Mouse (Mus musculus) stomach, embryonic 15.5 days (tissue): ENCODE measurements around the gene Olfr373. TPM values are rescaled to one million over a fixed set of nuclear protein-coding genes. Genes with fewer than 3 reads are reported as not detected.

Experiments
- ATAC-seq: fragments of 200-750 bp; cut with Nextera tagmentation; 2 replicates; pipeline ENCODE4 v1.8.0; 2017; ENCODE audit warnings: low read depth, moderate number of reproducible peaks, moderate TSS enrichment; ENCODE audit not compliant: insufficient read depth, low FRiP score
- H3K27ac ChIP-seq: fragments of 300-500 bp; sonication (generic); 2 replicates; pipeline ENCODE4 v1.5.1; 2015; ENCODE audit warnings: mild to moderate bottlenecking, inconsistent platforms
- H3K27me3 ChIP-seq: fragments of 300-500 bp; sonication (generic); replicated peaks from 2 replicates; pipeline ENCODE4 v1.6.1; 2015; ENCODE audit warnings: inconsistent platforms
- H3K36me3 ChIP-seq: fragments of 300-500 bp; sonication (generic); 2 replicates; pipeline ENCODE4 v1.6.1; 2015; ENCODE audit warnings: inconsistent platforms
- H3K4me1 ChIP-seq: fragments of 300-500 bp; sonication (generic); 2 replicates; pipeline ENCODE4 v1.6.1; 2015; ENCODE audit warnings: inconsistent platforms
- H3K4me2 ChIP-seq: fragments of 300-500 bp; sonication (generic); 2 replicates; pipeline ENCODE4 v1.6.1; 2015; ENCODE audit warnings: mild to moderate bottlenecking, inconsistent platforms
- H3K4me3 ChIP-seq: fragments of 300-500 bp; sonication (generic); replicated peaks from 2 replicates; pipeline ENCODE4 v1.5.1; 2015; ENCODE audit warnings: inconsistent platforms
- H3K9ac ChIP-seq: fragments of 300-500 bp; sonication (generic); 2 replicates; pipeline ENCODE4 v1.6.1; 2015; ENCODE audit warnings: inconsistent platforms
- H3K9me3 ChIP-seq: fragments of 300-500 bp; sonication (generic); 2 replicates; pipeline ENCODE4 v1.6.1; 2016; ENCODE audit warnings: inconsistent platforms
- WGBS: fragments of 180-500 bp; shearing (Covaris S2); methylation state at CpG from one replicate; pipeline ENCODE4 v1.1.7; 2015; 5-methylcytosine and 5-hydroxymethylcytosine counted together
- polyA plus RNA-seq: library from polyadenylated mRNA; unstranded; fragments of >200 nt; fragmentation: Nextera tagmentation; extraction: Ambion mirVana; gene quantifications from 2 replicates; pipeline ENCODE4 v1.2.1, GENCODE M21; 2015

The Olfr373 gene
- polyA plus RNA-seq, 1 experiment from 2014 or later: 0.06 TPM

DNA sequence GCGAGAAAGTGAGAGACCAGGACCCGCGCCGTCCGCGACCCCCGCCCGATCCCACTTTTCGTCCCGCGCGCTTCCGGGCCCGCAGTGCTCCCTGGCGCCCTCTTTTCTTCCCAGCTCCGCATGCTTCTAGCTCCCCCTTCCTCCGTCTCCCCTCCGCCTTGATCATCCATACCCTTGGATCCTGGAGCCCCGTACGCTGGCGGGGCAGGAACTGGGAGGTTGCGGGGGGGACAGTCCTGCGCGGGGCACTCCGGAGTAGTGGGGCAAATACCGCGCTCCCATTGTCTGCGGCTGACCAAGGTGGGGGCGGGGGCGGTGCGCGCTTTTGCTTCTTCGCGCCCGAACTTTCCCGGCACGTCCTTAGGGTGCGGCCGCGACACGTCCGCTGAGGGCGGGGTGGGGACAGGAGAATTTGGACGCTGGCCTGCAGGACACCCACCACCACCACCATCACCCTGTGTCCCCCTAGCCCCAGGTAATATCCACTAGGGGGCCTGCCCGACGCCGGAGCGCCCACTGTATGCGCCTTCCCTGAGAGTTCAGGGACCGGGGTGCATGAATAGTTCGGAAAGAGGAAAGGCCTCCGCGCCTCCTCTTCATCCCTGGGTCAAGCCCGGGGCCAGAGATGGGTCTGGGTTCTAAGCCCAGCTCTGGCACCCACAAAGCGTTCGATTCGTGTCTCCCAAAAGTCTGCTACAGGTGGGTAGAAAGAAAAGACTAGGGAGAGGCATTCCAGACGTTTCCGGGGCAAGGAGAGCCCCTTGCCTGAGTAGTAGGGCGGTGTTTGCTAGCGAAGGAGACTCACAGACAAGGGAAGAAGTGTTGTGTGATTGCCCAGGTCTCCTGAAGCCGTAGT is 52.7 kb downstream of the Olfr373 start:
- no peaks in the 10 kb centered on the region for H3K27me3 ChIP-seq
- peak overlapping the region; percentile 95 for H3K9ac ChIP-seq
- no peaks in the 10 kb centered on the region for H3K9me3 ChIP-seq
- ATAC-seq: peak; percentile 45
- peak overlapping the region; percentile 87 for H3K4me3 ChIP-seq
- WGBS: under 1% methylated on average over 61 of the region's 62 CpGs
- peak overlapping the region; percentile 99 for H3K27ac ChIP-seq
- H3K4me1 ChIP-seq: peaks cover 10% of the 10 kb centered on the region
- H3K36me3 ChIP-seq: peaks cover 19% of the 10 kb centered on the region
- H3K4me2 ChIP-seq: peak overlapping the region; percentile 76

DNA sequence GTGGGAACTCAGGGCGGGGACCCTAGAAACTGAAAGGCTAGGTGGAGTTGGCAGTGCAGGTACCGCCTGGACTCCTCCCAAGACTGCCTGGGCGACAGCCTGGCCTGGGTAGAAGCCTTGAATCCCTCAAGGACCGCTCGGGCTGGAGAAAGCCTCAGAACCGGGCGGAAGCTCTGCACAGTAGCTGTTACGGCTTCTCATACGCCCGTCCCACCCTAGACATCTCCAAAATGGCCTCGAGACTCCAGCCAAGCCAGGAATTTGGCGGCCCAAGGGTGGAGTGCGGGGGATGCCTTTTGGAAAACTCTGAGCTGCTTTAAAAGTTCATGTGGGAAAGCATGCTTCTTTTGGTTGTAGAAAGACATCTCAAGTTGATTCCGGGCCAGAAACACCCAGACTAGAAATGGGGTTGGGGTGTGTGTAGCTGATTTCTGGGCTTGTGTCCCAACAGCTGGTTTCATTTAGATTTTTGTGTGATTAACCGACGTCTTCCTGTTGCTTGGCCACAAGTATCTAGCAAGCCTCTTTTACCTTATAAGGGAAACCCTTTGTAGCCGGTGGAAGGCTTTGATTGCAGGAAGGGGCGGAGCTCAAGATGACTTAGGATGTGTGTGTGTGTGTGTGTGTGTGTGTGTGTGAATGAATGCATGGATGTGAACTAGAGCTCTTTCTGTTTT is 53.5 kb downstream of the Olfr373 start:
- 1% methylated on average over 18 of the region's 18 CpGs for WGBS
- peak overlapping the region; percentile 76 for H3K4me2 ChIP-seq
- no peaks in the 10 kb centered on the region for H3K27me3 ChIP-seq
- no peaks in the 10 kb centered on the region for H3K9me3 ChIP-seq
- ATAC-seq: peak; percentile 56
- peak overlapping the region; percentile 99 for H3K27ac ChIP-seq
- H3K9ac ChIP-seq: peak overlapping the region; percentile 95
- peak overlapping the region; percentile 87 for H3K4me3 ChIP-seq
- H3K4me1 ChIP-seq: peaks cover 10% of the 10 kb centered on the region
- peaks cover 26% of the 10 kb centered on the region for H3K36me3 ChIP-seq

DNA sequence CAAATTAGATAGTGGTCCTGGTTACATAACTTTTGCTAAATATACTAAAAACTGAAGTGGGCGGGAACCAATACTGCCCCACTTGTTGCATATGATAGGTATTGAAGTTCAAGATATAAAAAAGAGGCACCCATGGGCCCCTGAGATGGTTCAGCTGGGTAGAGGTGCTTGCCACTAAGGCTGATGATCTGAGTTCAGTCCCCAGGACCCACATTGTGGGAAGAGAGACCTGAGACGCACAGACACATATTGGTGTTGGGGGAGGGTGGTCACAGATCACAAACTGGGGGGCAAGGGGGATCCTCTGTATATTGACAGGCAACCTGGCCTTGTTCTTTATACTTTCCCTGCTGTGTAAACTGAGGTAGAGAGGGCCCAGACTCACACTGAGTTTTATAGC is 54.5 kb downstream of the Olfr373 start:
- Histone ChIP-seq H3K27me3 (no peaks in the 10 kb centered on the region), H3K9me3 (no peaks in the 10 kb centered on the region), H3K4me1 (peaks cover 10% of the 10 kb centered on the region), H3K36me3 (peaks cover 32% of the 10 kb centered on the region), H3K9ac (no peak overlapping the region), H3K4me2 (peak overlapping the region; percentile 76), H3K4me3 (0 out of 2 replicates have a peak overlapping the region, but pooled peaks have one; percentile 87), H3K27ac (no peak overlapping the region)
- 78% methylated on average over 2 of the region's 2 CpGs for WGBS
- no peak for ATAC-seq

DNA sequence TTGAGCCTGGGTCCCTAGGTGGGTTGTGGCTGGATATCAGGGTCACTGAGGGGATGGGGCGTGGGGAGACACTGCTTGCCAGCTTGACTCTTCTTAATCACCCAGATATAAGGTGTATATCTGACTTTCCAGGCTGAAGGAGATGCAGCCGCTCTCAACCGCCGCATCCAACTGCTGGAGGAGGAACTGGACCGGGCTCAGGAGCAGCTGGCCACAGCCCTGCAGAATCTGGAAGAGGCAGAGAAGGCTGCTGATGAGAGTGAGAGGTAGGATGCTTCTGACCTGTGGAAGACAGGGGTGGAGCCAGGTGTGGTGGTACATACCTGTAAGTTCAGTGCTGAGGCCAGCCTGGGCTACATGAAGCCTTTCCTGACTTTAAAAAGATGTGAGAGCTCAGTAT is 55.5 kb downstream of the Olfr373 start:
- no peak for ATAC-seq
- H3K9me3 ChIP-seq: no peaks in the 10 kb centered on the region
- no peak overlapping the region for H3K4me3 ChIP-seq
- peaks cover 41% of the 10 kb centered on the region for H3K36me3 ChIP-seq
- no peaks in the 10 kb centered on the region for H3K27me3 ChIP-seq
- no peak overlapping the region for H3K4me2 ChIP-seq
- no peak overlapping the region for H3K27ac ChIP-seq
- peaks cover 7% of the 10 kb centered on the region; the same call in 1 of the 2 replicates for H3K4me1 ChIP-seq
- 94% methylated on average over 5 of the region's 5 CpGs for WGBS
- no peak overlapping the region for H3K9ac ChIP-seq

DNA sequence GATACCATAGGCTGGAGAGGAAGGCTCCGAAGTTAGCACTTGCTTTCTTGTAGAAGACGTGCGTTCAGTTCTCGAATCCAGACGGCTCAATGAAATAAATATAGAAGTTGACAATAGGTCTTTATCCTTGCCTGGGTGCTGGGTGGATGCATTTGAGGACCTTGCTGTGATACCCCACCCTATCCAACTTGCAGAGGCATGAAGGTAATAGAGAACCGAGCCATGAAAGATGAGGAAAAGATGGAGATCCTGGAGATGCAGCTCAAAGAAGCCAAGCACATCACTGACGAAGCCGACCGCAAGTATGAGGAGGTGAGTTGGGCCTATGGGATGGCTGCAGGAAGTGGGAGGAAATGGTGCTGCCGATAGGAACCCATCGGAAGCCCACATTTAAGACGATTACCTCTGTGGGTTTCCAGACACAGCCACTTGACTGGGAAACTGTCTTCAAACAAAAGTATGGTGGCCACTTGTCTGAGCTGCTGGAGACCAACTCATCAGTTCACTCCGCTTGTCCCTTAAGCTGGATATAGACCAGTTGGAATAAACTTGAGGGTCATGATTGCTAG is 60.4 kb downstream of the Olfr373 start:
- ATAC-seq: no peak
- whole genome bisulfite sequencing: 88% methylated on average over 13 of the region's 13 CpGs
- H3K27ac ChIP-seq: no peak overlapping the region
- no peak overlapping the region for H3K4me3 ChIP-seq
- no peak overlapping the region for H3K9ac ChIP-seq
- peaks cover 74% of the 10 kb centered on the region for H3K36me3 ChIP-seq
- H3K27me3 ChIP-seq: no peaks in the 10 kb centered on the region
- H3K4me2 ChIP-seq: no peak overlapping the region
- no peaks in the 10 kb centered on the region for H3K9me3 ChIP-seq
- peaks cover 11% of the 10 kb centered on the region; the same call in 1 of the 2 replicates for H3K4me1 ChIP-seq

DNA sequence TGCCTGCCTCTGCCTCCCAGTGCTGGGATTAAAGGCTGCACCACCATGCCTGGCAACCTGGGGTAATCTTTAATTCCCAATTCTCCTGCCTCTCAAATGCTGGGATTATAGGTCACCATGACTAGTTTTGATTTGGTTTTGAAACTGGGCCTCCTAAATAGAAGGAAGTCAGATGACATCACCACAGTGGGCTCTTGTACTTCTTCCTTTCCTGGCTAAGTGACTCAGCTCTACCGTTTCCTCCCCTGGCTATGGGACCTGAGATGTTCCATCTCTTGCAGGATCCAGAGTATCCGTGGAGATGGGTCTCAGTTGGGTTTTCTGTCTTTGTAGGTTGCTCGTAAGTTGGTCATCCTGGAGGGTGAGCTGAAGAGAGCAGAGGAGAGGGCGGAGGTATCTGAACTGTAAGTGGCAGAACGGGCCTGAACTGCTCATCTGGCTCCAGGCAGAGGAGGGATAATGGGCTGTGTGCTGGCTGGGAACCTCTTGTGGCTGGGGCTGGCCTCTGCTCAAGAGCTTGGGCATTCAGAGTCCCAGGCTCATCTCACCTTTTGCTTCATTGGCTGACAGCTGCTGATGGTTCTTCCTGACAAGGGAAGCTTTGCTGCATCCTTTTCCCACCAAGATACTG is 61.5 kb downstream of the Olfr373 start:
- WGBS: 88% methylated on average over 5 of the region's 5 CpGs
- no peak overlapping the region for H3K4me2 ChIP-seq
- peaks cover 11% of the 10 kb centered on the region; the same call in 1 of the 2 replicates for H3K4me1 ChIP-seq
- H3K9ac ChIP-seq: no peak overlapping the region
- H3K27me3 ChIP-seq: no peaks in the 10 kb centered on the region
- H3K4me3 ChIP-seq: no peak overlapping the region
- no peaks in the 10 kb centered on the region for H3K9me3 ChIP-seq
- no peak for ATAC-seq
- H3K27ac ChIP-seq: no peak overlapping the region
- peaks cover 75% of the 10 kb centered on the region for H3K36me3 ChIP-seq

DNA sequence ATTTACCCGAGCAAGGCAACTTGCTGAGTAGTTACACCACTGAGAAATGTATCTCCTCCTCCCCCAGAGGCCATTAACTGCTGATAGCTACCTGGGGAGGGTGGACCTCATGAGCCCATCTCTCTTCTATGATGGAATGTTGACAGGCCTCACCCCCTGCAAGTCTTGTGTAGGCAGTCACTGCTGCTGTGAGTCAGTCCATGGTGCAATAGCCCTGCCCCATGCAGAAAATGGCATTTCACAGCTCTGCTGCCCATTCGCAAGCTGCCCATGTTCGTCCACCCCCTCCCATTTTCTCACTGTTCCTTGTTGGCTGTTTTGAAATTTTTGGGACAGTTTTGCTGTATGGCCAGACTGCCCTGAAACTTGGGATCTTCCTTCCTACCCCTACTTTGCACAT is 62.5 kb downstream of the Olfr373 start:
- Histone ChIP-seq H3K4me3 (no peak overlapping the region), H3K4me2 (no peak overlapping the region), H3K9me3 (no peaks in the 10 kb centered on the region), H3K9ac (no peak overlapping the region), H3K27me3 (no peaks in the 10 kb centered on the region), H3K36me3 (peaks cover 74% of the 10 kb centered on the region), H3K4me1 (peaks cover 11% of the 10 kb centered on the region; the same call in 1 of the 2 replicates), H3K27ac (no peak overlapping the region)
- ATAC-seq: no peak
- 87% methylated on average over 3 of the region's 3 CpGs for WGBS

DNA sequence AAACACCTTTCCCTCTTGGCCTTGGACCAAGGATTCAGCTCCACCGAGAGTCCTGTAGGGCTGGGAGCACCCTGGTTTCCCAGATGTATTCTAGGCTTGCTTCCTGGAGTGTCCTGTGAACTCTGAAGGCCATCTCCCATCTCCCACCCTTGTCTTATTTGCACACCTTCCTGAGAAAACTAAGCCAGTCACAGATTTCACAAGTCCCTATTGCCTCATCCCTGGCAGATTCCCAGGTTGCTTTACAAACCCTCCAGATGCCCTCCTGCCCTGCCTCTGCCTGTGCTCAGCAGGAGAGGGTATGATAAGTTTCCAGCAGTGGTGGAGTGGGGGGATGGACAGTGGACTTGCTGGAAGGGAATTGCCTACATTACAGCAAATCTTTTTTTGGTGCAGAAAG is 63.1 kb downstream of the Olfr373 start:
- WGBS: 76% methylated on average over 1 of the region's 1 CpGs
- no peak overlapping the region for H3K27ac ChIP-seq

DNA sequence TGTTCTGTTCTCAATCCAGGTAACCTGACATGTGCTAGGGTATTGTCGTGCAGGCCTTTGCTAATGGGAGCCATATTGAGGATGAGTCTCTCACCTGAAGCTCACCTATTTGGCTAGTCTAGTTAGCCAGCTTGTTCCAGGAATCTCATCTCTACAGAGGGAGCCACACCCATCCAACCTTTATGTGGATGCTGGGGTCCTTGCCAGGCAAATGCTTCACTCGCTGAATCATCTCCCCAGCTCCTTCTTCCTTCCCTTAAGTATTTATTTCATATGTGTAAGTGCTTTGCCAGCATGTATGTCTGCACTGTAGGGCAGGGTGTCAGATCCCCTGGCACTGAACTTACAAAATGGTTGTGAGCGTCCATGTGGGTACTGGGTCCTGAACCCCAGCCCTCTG is 63.6 kb downstream of the Olfr373 start:
- Histone ChIP-seq H3K4me3 (no peak overlapping the region), H3K9ac (no peak overlapping the region), H3K27me3 (no peaks in the 10 kb centered on the region), H3K4me1 (peaks cover 11% of the 10 kb centered on the region; the same call in 1 of the 2 replicates), H3K9me3 (no peaks in the 10 kb centered on the region), H3K36me3 (peaks cover 71% of the 10 kb centered on the region), H3K4me2 (no peak overlapping the region), H3K27ac (no peak overlapping the region)
- no peak for ATAC-seq
- WGBS: 83% methylated on average over 3 of the region's 3 CpGs

More for the DNA sequence above, 63.1 kb downstream of the Olfr373 start:
- Histone ChIP-seq H3K4me2 (no peak overlapping the region), H3K9ac (no peak overlapping the region), H3K36me3 (peaks cover 72% of the 10 kb centered on the region), H3K27me3 (no peaks in the 10 kb centered on the region), H3K4me3 (no peak overlapping the region), H3K4me1 (peaks cover 11% of the 10 kb centered on the region; the same call in 1 of the 2 replicates), H3K9me3 (no peaks in the 10 kb centered on the region)
- no peak for ATAC-seq

DNA sequence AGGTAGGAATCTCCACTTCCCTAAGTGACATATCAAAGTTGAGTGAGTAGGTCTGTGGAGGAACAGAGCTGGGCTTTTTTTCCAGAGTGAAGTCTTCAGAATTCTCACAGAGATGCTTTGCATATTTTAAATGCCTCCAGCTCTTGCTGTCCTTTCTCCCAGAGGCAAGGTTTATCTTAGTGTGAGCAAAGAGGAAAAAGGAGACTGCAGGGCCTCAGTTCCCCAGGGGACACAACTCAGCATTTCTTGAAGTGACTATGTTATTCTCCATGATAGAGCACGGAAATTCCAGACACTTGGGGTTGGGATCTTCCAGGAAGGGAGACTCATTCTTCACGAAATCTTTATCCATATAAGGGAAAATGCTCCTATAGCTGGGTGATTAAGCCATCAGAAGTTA is 64.3 kb downstream of the Olfr373 start:
- Histone ChIP-seq H3K36me3 (peaks cover 74% of the 10 kb centered on the region), H3K9ac (no peak overlapping the region), H3K4me2 (no peak overlapping the region), H3K9me3 (no peaks in the 10 kb centered on the region), H3K4me1 (peaks cover 11% of the 10 kb centered on the region; the same call in 1 of the 2 replicates), H3K4me3 (no peak overlapping the region), H3K27me3 (no peaks in the 10 kb centered on the region), H3K27ac (no peak overlapping the region)
- WGBS: 60% methylated on average over 2 of the region's 2 CpGs
- no peak for ATAC-seq

DNA sequence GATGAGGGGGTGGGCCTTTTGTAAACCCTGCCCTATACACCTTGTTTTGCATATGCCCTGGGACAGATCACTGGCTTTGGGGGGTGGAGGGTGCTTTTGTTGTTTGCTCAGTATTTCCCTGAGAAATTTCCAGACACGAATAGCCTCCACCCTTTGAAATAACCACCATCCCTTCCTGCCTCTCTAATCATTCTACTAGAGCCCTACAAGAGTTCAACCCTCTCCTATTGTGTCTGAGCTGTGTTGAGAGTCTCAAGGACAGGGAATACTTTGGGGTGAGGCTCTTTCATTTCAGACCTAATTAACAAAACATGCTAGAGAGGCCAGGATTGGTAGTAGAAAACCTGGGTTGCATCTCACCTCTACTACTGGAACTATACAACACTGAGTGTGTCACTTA is 66.1 kb downstream of the Olfr373 start:
- Histone ChIP-seq H3K4me3 (no peak overlapping the region), H3K36me3 (peaks cover 66% of the 10 kb centered on the region), H3K27ac (no peak overlapping the region), H3K9ac (no peak overlapping the region), H3K27me3 (no peaks in the 10 kb centered on the region), H3K4me2 (no peak overlapping the region), H3K4me1 (peaks cover 11% of the 10 kb centered on the region; the same call in 1 of the 2 replicates), H3K9me3 (no peaks in the 10 kb centered on the region)
- 93% methylated on average over 1 of the region's 1 CpGs for WGBS
- ATAC-seq: no peak
